Mouse (Mus musculus) olfactory bulb, adult 2 months (tissue): ENCODE results near the gene B3gnt8. TPM values are rescaled to one million over a fixed set of nuclear protein-coding genes. Genes with fewer than 3 reads are reported as not detected.
"Not testable (repeated sequence)": the region's sequence is repeated elsewhere in the genome, so short reads cannot be mapped to it uniquely, and the experiment has no call there.

ENCODE experiments used
- H3K27ac ChIP-seq: fragments of 200-500 bp; 2 replicates; pipeline ENCODE4 v1.5.1; 2012; ENCODE audit warnings: low read depth, low read length; ENCODE audit not compliant: insufficient read depth
- H3K4me1 ChIP-seq: fragments of 200-500 bp; 2 replicates; pipeline ENCODE4 v1.6.1; 2012; ENCODE audit warnings: low read length; ENCODE audit not compliant: control insufficient read depth, insufficient read depth
- H3K4me3 ChIP-seq: fragments of 200-500 bp; 2 replicates; pipeline ENCODE4 v1.5.1; 2012; ENCODE audit warnings: mild to moderate bottlenecking, low read depth, low read length, moderate library complexity; ENCODE audit not compliant: insufficient read depth
- CTCF ChIP-seq: fragments of 200-500 bp; IDR thresholded peaks from 2 replicates; pipeline ENCODE4 v1.5.1; 2012; ENCODE audit warnings: low read depth, mild to moderate bottlenecking, low read length, moderate library complexity; ENCODE audit not compliant: insufficient read depth
- POLR2A ChIP-seq: fragments of 200-500 bp; IDR thresholded peaks from 2 replicates; pipeline ENCODE4 v1.6.1; 2012; ENCODE audit warnings: mild to moderate bottlenecking, low read depth, low read length, moderate library complexity; ENCODE audit not compliant: insufficient read depth
- whole genome bisulfite sequencing: fragments of 180-500 bp; shearing (Covaris S2); methylation state at CpG from one replicate; pipeline ENCODE4 v1.1.7; 2018; 5-methylcytosine and 5-hydroxymethylcytosine counted together
- polyA plus RNA-seq: library from polyadenylated mRNA; stranded (reverse); fragments of >200 nt; gene quantifications from 2 replicates; pipeline ENCODE4 v1.2.4, GENCODE M21; 2012; ENCODE audit warnings: low replicate concordance; ENCODE audit not compliant: missing spikeins, insufficient read depth, insufficient read length

B3gnt8 gene
- not detected in 2 replicates for polyA plus RNA-seq

DNA sequence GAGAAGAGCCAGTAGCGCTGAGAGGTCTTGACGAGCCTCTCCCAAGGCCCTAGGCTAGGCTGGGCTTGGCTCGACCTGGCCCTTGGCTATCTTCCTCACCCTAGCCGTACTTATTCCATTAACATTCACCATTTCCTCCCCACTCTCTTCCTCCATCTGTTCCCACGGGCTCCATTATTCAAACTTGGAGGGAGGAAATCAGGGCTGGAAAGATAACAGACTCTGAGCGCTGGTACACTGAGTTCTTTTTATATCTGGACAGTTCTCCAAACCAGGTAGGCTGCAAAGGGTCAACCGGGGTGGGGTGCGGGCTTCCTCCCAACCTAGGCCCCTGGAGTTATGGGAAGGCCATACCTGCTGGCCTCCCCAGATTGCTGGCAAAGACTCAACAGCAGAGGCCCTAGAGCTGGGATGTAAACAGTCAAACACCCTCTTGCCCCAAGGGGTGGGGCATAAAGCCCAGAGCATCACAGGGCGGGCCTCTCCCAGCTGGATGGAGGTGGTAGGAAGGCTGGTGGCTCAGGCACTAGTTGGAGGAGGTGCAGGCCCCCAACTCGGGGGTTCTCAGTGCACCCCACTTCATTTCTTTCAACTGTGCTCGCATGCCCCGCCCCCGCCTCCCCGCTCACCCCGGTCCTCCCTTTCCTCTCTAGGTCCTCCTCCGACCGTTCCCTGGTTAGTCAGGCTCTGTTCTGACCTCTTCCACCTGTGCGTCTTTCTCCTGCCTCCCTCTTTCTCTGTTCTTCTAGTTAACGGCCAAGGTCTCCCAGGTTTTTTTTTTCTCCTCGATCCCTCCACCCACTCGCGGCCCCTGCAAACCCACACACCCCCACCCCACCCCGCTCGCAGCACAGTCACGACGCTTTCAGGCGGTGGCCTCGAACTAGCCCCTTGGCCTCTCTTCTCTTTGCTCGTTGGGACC lies at the start of gene B3gnt8:
TSS of gene B3gnt8 (plus strand) at position 146 of the 922 bp plus-strand sequence.
- no peak for TF ChIP-seq POLR2A
- no peak for TF ChIP-seq CTCF
- WGBS: 24% methylated on average over 29 of the region's 29 CpGs
- Histone ChIP-seq H3K4me3 (peak within 1 kb of the TSS; percentile 39), H3K27ac (no peak within 1 kb of the TSS), H3K4me1 (peaks cover 20% of the 10 kb centered on the region)

DNA sequence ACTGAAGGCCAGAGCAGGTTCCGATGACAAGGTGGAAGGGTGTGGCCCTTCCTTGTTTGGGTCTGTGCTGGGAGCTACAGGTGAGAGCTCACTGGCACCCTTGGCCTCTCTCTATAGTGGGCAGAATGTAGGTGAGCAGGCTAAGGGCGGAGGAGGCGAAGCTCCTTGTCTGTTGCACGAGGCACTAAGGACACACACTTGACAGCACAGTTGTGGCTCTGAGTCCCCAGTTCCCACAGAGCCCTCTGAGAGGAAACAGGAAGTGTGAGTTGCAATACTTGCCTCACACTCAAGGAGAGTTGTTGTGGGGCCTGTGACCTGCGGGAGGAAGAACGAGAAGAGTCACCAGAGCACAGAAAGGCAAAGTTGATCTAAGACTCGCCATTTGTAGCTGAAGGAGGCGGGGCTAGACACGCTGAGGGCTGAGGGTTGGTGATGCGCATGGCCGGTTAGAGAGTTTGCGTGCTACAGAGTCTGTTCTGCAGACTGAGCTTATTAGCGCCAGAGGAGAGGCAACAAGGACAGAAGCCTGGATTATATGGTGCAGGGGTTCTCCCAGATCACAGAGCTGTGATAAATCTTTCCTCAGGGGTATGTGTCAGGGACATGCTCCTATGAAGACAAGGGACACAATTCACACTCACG lies 49.5 kb upstream of the B3gnt8 start:
- not testable (repeated sequence) for H3K27ac ChIP-seq, H3K4me3 ChIP-seq, H3K4me1 ChIP-seq
- WGBS: 76% methylated on average over 13 of the region's 14 CpGs

DNA sequence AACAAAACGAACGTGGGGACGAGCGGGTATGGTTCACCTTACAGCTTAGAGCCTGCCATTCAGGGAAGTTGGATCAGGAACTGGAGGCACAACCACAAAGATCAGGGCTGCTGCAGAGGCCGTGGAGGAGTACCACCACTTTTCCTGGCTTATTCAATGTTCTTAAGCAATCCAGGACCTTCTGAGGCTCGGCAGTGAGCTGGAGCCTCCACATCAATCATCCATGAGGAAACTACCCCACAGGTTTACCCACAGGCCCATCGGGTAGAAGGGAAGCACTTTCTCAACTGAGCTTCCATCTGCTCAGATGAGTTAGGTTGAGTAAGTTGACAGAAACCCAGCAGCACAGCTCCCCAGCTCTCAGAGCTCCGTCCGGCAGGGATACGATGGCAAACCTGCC lies 47.0 kb upstream of the B3gnt8 start:
- no peaks in the 10 kb centered on the region for H3K4me1 ChIP-seq
- 89% methylated on average over 10 of the region's 10 CpGs for WGBS
- no peak overlapping the region for H3K4me3 ChIP-seq
- TF ChIP-seq CTCF: no peak
- TF ChIP-seq POLR2A: no peak
- H3K27ac ChIP-seq: no peak overlapping the region

DNA sequence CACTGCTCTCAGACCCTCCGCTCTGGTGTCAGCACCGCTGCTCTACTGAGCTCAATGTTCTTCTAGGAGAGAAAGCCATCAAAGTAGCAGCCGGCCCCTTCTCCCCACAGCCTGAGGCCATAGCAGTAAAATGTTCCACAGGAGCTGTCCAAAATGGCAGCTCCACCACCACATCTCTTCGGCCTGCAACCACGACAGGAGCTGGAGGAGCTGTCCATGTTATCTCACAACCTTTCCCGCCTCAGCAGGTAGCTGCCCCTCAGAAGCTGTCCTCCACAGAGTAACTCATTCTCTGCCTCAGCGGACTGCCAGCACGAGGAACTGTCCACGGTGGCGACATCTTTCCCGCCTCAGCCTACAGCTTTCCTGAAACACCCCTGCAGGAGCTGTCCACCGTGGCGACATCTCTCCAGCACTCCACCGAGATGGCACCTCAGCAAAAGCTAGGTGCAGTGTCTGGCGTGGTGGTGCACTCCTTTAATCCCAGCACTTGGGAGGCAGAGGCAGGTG lies 44.1 kb upstream of the B3gnt8 start:
- no peak overlapping the region for H3K27ac ChIP-seq
- WGBS: 86% methylated on average over 15 of the region's 15 CpGs
- no peak overlapping the region for H3K4me3 ChIP-seq
- no peaks in the 10 kb centered on the region for H3K4me1 ChIP-seq
- TF ChIP-seq CTCF: no peak
- no peak for TF ChIP-seq POLR2A

DNA sequence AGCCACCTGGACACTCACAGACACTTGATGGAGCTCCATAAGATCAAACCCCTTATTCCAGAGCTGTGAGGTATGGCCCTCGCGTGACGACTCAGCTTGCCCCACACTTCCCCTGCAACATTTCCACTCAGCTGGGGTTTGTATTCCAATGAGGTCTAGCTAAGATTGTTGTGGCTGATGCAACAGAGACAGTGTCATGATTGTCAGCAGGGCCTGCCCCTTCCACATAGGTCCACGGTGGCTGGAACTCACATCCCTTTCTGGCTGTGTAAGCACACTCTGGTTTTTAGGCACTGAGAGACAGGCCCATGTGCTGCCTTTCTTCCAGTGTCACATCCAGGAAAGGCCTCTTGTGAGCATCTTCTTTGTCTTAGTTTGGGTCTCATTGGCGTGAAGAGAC lies 41.8 kb upstream of the B3gnt8 start:
- Histone ChIP-seq H3K27ac (no peak overlapping the region), H3K4me3 (no peak overlapping the region), H3K4me1 (no peaks in the 10 kb centered on the region)
- TF ChIP-seq CTCF (no peak), POLR2A (no peak)
- 89% methylated on average over 5 of the region's 5 CpGs for WGBS

DNA sequence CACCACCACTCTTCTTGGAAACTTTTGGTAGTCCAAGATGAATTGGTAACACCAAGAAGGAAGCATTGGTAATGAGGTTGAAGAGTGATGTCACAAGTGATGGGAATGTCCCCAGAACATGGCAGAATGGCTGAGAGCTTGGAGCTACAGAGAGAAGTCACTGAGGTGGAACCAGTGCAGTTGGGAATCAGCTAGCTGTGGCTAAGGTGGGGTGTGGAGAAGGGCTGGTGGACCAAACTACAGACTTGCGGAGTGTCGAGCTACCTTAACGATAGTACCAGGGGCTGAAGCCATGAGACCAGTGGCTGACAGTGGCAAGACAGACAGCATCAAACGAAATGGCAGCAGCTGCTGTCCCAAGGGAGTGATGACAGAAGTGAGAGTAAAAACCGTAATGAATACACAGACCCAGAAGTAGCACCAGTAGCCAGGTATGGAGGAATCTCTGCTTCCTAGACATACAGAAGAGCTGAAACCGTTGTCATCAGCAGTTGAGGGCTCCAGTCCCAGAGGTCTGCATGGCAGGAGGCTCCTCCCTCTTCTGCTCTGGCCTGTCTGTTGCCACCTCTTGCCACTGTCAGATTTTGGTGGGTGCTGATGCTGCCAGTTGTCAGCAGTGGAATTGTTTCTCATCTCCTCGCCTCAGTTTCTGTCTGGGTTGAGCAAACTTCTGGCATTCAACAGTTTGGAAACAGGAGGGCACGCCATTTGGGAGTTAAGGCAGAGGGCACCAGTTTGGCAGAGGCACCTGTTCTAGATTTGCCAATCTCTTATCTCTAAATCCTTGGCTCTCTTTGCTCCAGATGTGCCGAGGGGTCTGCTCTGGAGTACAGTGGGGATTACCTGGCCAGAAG lies 40.9 kb upstream of the B3gnt8 start:
- no peak for TF ChIP-seq CTCF
- no peak for TF ChIP-seq POLR2A
- H3K27ac ChIP-seq: no peak overlapping the region
- no peaks in the 10 kb centered on the region for H3K4me1 ChIP-seq
- WGBS: 82% methylated on average over 9 of the region's 9 CpGs
- H3K4me3 ChIP-seq: no peak overlapping the region

DNA sequence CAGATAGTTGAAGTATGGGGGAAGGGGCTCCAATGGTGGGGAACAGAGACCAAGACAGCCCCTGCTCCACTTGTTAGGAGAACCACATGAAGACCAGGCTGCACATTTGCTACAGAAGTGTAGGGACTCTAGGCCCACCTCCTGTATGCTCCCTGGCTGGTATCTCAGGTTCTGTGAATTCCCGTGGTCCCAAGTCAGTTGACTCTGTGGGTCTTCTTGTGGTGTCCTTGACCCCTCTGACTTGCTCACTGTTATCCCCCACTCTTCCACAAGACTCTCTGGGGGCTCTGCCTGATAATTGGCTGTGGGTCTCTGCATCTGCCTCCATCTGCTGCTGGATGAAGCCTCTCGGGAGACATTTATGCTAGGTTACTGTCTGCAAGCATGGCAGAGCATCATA lies 35.2 kb upstream of the B3gnt8 start:
- no peak overlapping the region for H3K27ac ChIP-seq
- H3K4me3 ChIP-seq: no peak overlapping the region
- H3K4me1 ChIP-seq: no peaks in the 10 kb centered on the region
- TF ChIP-seq CTCF (no peak), POLR2A (no peak)
- 94% methylated on average over 2 of the region's 2 CpGs for WGBS

DNA sequence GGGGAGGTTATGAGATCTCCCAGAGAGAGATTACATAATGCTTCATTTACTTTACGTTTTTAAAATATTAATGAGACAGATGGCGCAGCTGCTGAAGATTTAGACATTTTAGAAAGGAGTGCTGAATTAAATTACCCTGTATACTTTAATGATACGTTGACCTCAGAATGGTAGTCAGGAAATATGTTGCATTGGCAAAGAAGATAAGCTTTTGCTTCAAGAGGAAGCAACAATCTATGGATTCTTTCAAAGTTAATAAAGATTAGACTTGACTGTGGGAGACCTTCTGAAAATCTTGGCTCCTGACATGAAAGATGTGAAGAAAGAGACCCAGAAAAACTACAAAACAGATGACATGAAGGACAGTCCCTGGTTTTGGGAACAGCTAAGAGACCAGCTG lies 32.6 kb upstream of the B3gnt8 start:
- WGBS: 73% methylated on average over 3 of the region's 3 CpGs
- Histone ChIP-seq H3K4me1 (no peaks in the 10 kb centered on the region), H3K27ac (no peak overlapping the region), H3K4me3 (no peak overlapping the region)
- TF ChIP-seq CTCF (no peak), POLR2A (no peak)

DNA sequence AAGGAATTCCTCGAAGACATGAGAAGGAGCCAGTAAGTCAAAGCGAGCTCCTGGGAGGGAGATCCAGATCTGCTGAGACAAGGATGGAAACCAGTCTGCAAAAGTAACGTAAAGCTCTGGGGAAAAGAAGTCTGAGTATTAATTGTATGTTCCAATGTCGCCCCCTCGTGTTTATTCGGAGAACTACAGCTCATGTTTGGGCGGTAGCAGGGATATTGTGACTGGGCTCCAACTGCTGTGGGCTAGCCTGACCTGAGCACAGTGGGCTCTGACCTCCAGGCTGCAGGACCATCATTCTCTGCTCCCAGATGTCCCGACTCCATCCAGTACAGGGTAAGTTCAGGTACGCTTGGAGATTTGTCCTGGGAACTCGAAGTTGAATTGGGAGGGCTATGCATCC lies 26.8 kb upstream of the B3gnt8 start:
- 16% methylated on average over 10 of the region's 10 CpGs for WGBS
- H3K4me3 ChIP-seq: no peak overlapping the region
- no peak overlapping the region for H3K27ac ChIP-seq
- H3K4me1 ChIP-seq: no peaks in the 10 kb centered on the region
- TF ChIP-seq POLR2A (no peak), CTCF (no peak)
